In genomic region chr3:23601469-23601868, GRCm38 (mm10) we compare ENCODE assay signal across 34 mouse cellular contexts.
"Had no signal": no experiment of that assay in that cellular context is flagged by ENCODE, and none has a peak within 500 bp of the region (broad histone marks: within the 10 kb centered on the region; RNA-seq: fewer than 3 reads in every experiment).

No protein-coding gene starts in this region.

- H3K4me3 ChIP-seq: heart, adult 2 months; heart, embryonic 10.5 days; heart, embryonic 12.5 days; heart, embryonic 13.5 days; heart, embryonic 15.5 days; hindbrain, embryonic 10.5 days; hindbrain, embryonic 12.5 days; hindbrain, embryonic 13.5 days; hindbrain, embryonic 15.5 days; kidney, embryonic 15.5 days; layer of hippocampus, adult 2 months; left cerebral cortex, adult 2 months had no signal

- ATAC-seq: hindbrain, embryonic 16.5 days; hindbrain, postnatal 0 days; inflammation-experienced regulatory T-cells, adult 6 months had no signal

- DNase-seq: heart, adult 2 months; heart, postnatal 10 days; heart, postnatal 14 days; heart, postnatal 36 days; heart, postnatal 4 days; kidney, adult 11 months; kidney, adult 18-20 months; kidney, adult 2 months; kidney, adult 8-10 months; kidney, adult 9 months; kidney, postnatal 10 days; kidney, postnatal 14 days; kidney, postnatal 25 days; kidney, postnatal 36 days; kidney, postnatal 4 days; layer of hippocampus, adult 9-11 months; layer of hippocampus, postnatal 36 days had no signal

- H3K9ac ChIP-seq: heart, embryonic 12.5 days; heart, embryonic 13.5 days; heart, embryonic 15.5 days; hindbrain, embryonic 12.5 days; hindbrain, embryonic 13.5 days; hindbrain, embryonic 14.5 days; hindbrain, embryonic 15.5 days; kidney, embryonic 15.5 days had no signal

- H3K27ac ChIP-seq: heart, adult 2 months; heart, embryonic 10.5 days; heart, embryonic 13.5 days; heart, embryonic 15.5 days; hindbrain, embryonic 10.5 days; hindbrain, embryonic 12.5 days; hindbrain, embryonic 13.5 days; hindbrain, embryonic 14.5 days; hindbrain, embryonic 15.5 days; hindbrain, postnatal 0 days; kidney, embryonic 15.5 days; kidney, postnatal 0 days; layer of hippocampus, adult 2 months; left cerebral cortex, adult 2 months had no signal

- H3K9me3 ChIP-seq: heart, embryonic 10.5 days; heart, embryonic 15.5 days; hindbrain, embryonic 12.5 days; hindbrain, embryonic 13.5 days; hindbrain, embryonic 15.5 days had no signal

- H3K4me1 ChIP-seq: heart, embryonic 10.5 days; heart, embryonic 12.5 days; heart, embryonic 13.5 days; heart, embryonic 15.5 days; hindbrain, embryonic 10.5 days; hindbrain, embryonic 12.5 days; hindbrain, embryonic 13.5 days; hindbrain, embryonic 15.5 days; kidney, embryonic 15.5 days had no signal

- H3K27me3 ChIP-seq: heart, embryonic 12.5 days; heart, embryonic 13.5 days; heart, embryonic 15.5 days; hindbrain, embryonic 12.5 days; hindbrain, embryonic 13.5 days; hindbrain, embryonic 15.5 days; kidney, embryonic 15.5 days had no signal

- H3K36me3 ChIP-seq: heart, embryonic 10.5 days; heart, embryonic 12.5 days; heart, embryonic 13.5 days; heart, embryonic 15.5 days; hindbrain, embryonic 10.5 days; hindbrain, embryonic 12.5 days; hindbrain, embryonic 13.5 days; hindbrain, embryonic 15.5 days; kidney, embryonic 15.5 days had no signal

- H3K4me2 ChIP-seq: heart, embryonic 11.5 days; heart, embryonic 12.5 days; heart, embryonic 13.5 days; heart, embryonic 15.5 days; hindbrain, embryonic 12.5 days; hindbrain, embryonic 13.5 days; hindbrain, embryonic 14.5 days; hindbrain, embryonic 15.5 days; kidney, embryonic 15.5 days had no signal
